Mouse (Mus musculus) layer of hippocampus, adult 2 months (tissue): ENCODE results near the gene Olfr732. TPM values are rescaled to one million over a fixed set of nuclear protein-coding genes. Genes with fewer than 3 reads are reported as not detected.

Experiments
- DNase-seq, 2 experiments: peaks; one replicate each; pipeline ENCODE4 v3.0.0; 2022; ENCODE audit warnings: low spot score in 2 of 2
- H3K27ac ChIP-seq: fragments of 200-600 bp; 2 replicates; pipeline ENCODE4 v1.8.1; 2022
- H3K4me3 ChIP-seq: fragments of 200-600 bp; 2 replicates; pipeline ENCODE4 v1.8.1; 2022; ENCODE audit warnings: mild to moderate bottlenecking
- CTCF ChIP-seq: fragments of 200-600 bp; conservative IDR thresholded peaks from 2 replicates; pipeline ENCODE4 v1.8.1; 2022; ENCODE audit warnings: antibody characterized with exemption, mild to moderate bottlenecking, moderate library complexity
- long read RNA-seq, 2 experiments: library from polyadenylated mRNA; stranded (forward); transcript quantifications; one replicate each; pipeline ENCODE4 v2.0.0; 2021; ENCODE audit warnings: borderline mapping rate in 2 of 2
- total RNA-seq, 2 experiments: library from RNA; stranded (reverse); gene quantifications; 2 replicates each; pipeline ENCODE4 v1.2.3; 2021

The Olfr732 gene
- not detected for total RNA-seq
- long read RNA-seq, experiment 1: 0 reads
- long read RNA-seq, experiment 2: 0 reads

DNA sequence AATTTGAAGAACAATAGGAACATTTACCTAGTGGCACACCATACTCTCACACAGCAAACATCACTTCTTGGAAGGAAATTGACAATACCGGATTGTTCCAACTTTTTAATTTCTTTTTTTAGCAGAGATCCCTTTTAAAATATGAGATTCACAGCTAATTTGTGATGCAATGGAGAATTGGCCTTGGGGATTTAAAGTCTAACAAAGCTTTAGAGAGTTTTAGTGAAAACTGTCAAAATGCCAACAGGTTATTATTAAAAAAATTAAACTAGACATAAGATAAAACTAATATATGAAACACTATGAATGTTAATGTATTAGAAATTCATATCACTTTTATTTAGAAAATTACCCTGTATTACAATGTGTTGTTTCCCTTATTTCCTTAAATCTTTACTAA is at the start of gene Olfr732:
TSS of gene Olfr732 (minus strand) at position 101 of the 400 bp plus-strand sequence.
- DNase-seq: no peak
- no peak for TF ChIP-seq CTCF
- no peak within 1 kb of the TSS for H3K27ac ChIP-seq
- H3K4me3 ChIP-seq: no peak within 1 kb of the TSS

DNA sequence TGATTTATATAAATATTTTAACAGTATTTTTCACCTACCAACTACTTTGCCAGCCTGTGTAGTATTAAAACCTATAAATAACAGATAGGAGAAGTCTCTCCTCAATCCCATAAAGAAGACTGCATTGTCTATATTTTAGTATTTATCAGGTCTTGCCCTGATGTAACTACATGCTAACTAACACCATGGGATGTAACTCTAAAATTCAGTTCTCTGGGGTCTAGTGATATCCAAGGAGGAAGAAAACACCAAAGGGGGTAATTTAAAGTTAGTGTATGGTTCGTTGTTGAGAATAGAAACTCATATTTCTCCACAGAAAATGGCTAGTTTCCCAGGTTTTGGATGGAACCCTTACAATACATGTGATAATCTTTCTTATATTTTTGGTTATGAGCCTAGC is 42.7 kb upstream of the Olfr732 start, which contains the start of gene Olfr734:
TSS of gene Olfr734 (minus strand) at position 101 of the 400 bp plus-strand sequence.
- no peak within 1 kb of the TSS for H3K27ac ChIP-seq
- no peak within 1 kb of the TSS for H3K4me3 ChIP-seq
- no peak for DNase-seq
- no peak for TF ChIP-seq CTCF

DNA sequence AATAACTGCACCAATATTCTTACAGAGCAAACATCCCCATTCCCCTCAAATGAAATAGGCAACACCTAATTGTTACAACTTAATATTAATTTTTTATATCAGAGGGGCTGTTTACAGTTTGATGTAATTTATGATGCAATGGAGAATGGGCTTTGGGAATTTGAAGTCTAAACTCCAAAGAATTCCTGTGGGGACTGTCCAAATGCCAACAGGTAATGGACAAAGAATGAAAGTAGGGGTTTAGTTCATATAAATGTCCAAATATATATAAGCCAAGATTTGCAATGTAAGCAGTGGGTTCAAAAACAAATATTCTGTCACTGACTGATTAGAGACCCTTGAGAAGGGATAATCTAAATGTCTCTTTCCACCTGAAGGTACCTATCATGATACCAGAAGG is 17.4 kb upstream of the Olfr732 start, which contains the start of gene Olfr733:
TSS of gene Olfr733 (minus strand) at position 101 of the 400 bp plus-strand sequence.
- TF ChIP-seq CTCF: no peak
- no peak for DNase-seq
- H3K4me3 ChIP-seq: no peak within 1 kb of the TSS
- H3K27ac ChIP-seq: no peak within 1 kb of the TSS

DNA sequence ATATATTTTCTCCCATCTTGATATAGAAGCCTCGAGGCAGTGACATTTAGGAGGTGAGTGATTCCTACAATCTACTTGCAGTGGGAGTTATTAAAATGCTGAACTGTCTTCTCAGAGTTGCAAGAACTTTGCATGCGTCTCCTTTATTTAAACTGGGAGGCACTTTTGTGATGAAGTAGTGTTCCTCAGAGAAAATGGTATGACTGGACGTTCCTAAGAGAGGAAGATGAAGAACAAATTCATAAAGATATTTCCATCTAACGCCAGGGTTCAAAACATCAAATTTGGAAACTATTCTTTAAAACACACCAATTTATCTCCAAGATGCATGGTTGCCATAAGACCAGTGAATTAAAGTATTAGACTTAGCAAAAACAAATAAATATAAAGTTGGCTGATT is 42.2 kb downstream of the Olfr732 start, which contains the start of gene Olfr731:
TSS of gene Olfr731 (minus strand) at position 101 of the 400 bp plus-strand sequence.
- no peak for DNase-seq

More for the DNA sequence above, 42.2 kb downstream of the Olfr732 start, which contains the start of gene Olfr731:
- Histone ChIP-seq H3K4me3 (no peak within 1 kb of the TSS), H3K27ac (no peak within 1 kb of the TSS)
- no peak for TF ChIP-seq CTCF

Other genes with a start within 250 kb of the Olfr732 start
- gene Olfr725, start 243.8 kb downstream of the Olfr732 start, total RNA-seq: not detected
- not detected for gene Olfr726, start 193.3 kb downstream of the Olfr732 start, total RNA-seq
- not detected for gene Olfr727, start 161.0 kb downstream of the Olfr732 start, total RNA-seq
- not detected for gene Olfr728, start 141.5 kb downstream of the Olfr732 start, total RNA-seq
- gene Olfr729, start 131.3 kb downstream of the Olfr732 start, total RNA-seq: not detected
- gene Olfr730, start 96.0 kb downstream of the Olfr732 start, total RNA-seq: not detected
- gene Olfr731, start 42.3 kb downstream of the Olfr732 start, total RNA-seq: not detected
- gene Olfr733, start 17.3 kb upstream of the Olfr732 start, total RNA-seq: not detected
- not detected for gene Olfr734, start 42.6 kb upstream of the Olfr732 start, total RNA-seq
- gene Olfr735, start 64.7 kb upstream of the Olfr732 start, total RNA-seq: not detected
- not detected for gene Tlr11, start 73.7 kb upstream of the Olfr732 start, total RNA-seq
- gene Olfr736, start 97.0 kb upstream of the Olfr732 start, total RNA-seq: not detected
- gene Olfr738, start 123.4 kb upstream of the Olfr732 start, total RNA-seq: not detected
- not detected for gene Olfr739, start 134.4 kb upstream of the Olfr732 start, total RNA-seq
- gene Olfr740, start 161.3 kb upstream of the Olfr732 start, total RNA-seq: not detected
- gene Olfr741, start 188.5 kb upstream of the Olfr732 start, total RNA-seq: not detected
- not detected for gene Olfr742, start 219.4 kb upstream of the Olfr732 start, total RNA-seq
- not detected for gene Olfr743, start 237.6 kb upstream of the Olfr732 start, total RNA-seq